Mouse (Mus musculus): ENCODE data around the gene Casp3.

The Casp3 gene

GRCm38 (mm10) chr8:46686664-46687336 lies 69.7 kb downstream of the Casp3 start:
- peak; percentile 94 to 95 for DNase-seq

Measured in kidney, postnatal 36 days (tissue).